Mouse (Mus musculus) spleen, postnatal 36 days (tissue): ENCODE measurements at regions not wholly inside any gene's neighbourhood (a gene's known extent, or its start where the extent isn't known, plus 50 kb on each side); places are given as distances from the start of the nearest gene placed in this dataset.

Experiments used
- DNase-seq, 2 experiments: peaks; one replicate each; pipeline ENCODE4 v3.0.0; 2022; ENCODE audit warnings: low spot score in 2 of 2, mixed read lengths in 1 of 2

GRCm38 (mm10) chr14:104676810-104677209, 154.4 kb upstream of the Rnf219 start:
- no peak for DNase-seq

GRCm38 (mm10) chr14:104661696-104662095, 139.3 kb upstream of the Rnf219 start:
- no peak for DNase-seq

DNA sequence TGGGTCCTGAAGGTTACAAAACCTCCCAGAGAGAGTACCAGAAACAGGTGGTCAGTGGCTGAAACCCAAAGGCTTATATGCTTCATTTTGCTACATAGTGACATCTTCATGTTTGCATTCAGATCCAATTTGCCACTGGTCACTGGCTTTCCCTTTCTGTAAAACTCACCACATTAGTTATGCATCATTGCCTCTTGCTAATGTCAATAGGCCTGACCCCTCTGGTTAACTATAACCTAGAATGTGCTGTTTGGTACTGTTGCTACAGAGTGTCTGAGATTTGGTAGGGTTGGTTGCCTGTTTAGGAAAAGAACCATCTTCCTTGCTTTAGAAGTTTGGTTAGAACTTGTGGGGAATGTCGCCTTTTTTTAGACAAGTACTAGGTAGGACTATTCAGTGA, 136.3 kb upstream of the Rnf219 start:
- no peak for DNase-seq

- DNase-seq = no peak
Observed at GRCm38 (mm10) chr14:104649980-104650379, 127.5 kb upstream of the Rnf219 start.

GRCm38 (mm10) chr14:104644626-104645025, 122.2 kb upstream of the Rnf219 start:
- no peak for DNase-seq

DNA sequence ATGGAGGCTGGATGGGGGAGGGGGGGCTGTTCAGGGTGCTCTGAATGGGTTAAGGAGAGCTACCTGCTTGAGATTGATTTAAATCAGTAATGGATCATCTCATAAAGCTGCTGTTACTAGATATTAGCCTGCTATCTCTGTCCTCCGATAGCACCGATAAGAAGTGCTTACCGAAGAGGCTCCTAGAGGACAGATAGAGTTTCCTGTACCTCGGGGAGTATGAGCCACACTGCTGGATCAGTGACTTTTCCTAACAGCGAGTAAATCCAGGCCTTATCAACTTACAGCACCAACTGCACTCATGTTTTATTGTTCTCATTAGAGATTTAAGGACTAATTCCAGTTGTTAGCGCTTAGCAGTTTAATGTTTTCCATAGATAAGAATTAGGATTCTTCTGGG, 120.3 kb upstream of the Rnf219 start:
- no peak for DNase-seq

DNA sequence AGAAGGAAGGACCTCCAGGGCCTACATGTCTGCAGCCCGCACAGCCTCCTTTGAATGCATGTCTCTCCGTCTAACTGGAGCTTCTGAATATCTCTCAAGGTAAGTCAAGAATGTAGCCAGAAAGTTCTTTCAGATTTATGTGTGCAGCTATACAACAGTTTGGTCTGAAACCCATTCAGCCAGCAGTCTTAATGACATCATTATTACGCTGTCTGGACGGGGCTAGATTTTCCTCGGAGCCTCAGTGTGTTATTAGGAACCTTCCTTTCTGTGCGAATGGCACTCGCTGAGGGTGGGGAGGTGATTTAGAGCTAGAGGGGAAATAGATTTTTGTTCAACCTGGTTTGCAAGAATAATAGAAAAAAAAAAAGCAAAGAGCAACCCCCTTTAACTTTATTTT, 116.9 kb upstream of the Rnf219 start:
- no peak for DNase-seq

- DNase-seq = no peak
Observed at GRCm38 (mm10) chr14:104611467-104611866, 89.0 kb upstream of the Rnf219 start.

DNA sequence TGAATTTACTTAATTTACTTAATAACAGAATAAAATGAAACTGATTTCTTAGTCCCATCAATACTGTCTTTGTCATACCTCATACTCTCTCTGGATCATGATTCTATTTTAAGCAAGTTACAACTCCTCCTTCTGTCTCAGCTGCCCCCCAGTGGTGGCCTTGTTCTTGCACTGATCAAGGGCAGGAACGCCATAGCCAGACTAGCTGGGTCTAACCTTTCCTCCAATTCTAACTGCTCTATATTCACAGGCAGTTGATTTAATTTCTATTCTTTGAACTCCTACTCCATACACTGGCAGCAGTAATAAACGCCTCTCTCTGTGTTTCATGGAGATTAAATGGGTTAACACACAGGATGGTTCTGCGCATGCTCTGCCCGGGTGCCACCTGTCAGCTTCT, 87.9 kb upstream of the Rnf219 start:
- DNase-seq = no peak

DNA sequence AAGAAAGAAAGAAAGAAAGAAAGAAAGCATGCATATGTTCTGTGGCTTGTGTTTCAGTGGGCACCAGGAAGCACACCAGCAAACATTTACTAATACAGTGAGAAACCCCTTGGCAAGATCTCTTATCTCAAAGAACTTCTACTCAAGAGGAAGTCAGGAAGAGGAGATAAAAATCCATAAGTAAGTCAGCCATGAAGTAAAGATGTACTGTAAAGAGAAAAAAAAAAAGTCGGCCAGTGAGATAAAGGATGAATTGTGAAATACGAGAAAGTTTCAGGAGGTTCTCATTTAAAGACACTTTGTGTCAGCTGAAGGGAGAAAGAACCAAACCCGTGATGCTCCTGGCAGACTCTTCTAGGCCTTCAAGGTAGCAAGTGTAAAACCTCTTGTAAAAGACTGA, 72.4 kb upstream of the Rnf219 start:
- DNase-seq = no peak
